Mouse (Mus musculus) embryo, embryonic 9.5 days (tissue): Measurements from ENCODE around the gene Ahctf1.
"Not testable (repeated sequence)": the region's sequence is repeated elsewhere in the genome, so short reads cannot be mapped to it uniquely, and the experiment has no call there.

Experiments used
- DNase-seq: peaks from one replicate; pipeline ENCODE4 v3.0.0-alpha.2; 2017; ENCODE audit errors: extremely low spot score

Gene Ahctf1

GRCm38 (mm10) chr1:179803513-179804139 lies at the start of gene Ahctf1:
Gene Ahctf1, minus strand, starts transcription at chr1:179803680.
- DNase-seq = peak; percentile 97

DNA sequence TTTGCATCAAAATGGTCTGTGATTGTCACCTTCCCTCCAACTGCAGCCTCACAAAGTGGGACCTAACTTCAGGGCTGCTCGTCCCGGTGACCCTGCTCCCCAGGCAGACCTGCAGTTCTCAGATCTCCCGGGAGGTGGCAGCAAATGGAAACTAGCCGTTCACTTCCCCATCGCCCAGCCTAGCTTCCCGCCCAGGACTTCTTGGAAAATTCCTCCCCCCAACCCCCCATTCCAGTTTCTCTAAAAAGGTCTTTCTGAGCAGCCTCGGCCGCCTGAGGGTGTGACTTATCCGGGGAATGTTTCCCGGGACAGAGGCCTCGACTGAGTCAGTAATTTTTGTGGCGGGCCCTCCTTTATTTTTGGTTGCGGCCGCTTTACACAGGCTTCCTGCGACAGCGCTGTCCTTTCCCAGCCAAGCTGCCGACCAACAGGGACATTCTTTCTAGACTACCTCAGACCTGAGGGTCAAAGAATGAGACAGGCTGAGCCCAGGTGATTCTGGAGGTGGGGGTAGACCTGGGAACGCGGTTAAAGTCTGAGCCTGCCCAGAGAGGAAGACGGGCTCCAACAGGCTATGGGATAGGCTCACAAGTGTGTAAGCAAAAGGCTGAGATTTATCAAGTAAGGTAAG lies 44.4 kb upstream of the Ahctf1 start:
- peak; percentile 90 for DNase-seq

DNA sequence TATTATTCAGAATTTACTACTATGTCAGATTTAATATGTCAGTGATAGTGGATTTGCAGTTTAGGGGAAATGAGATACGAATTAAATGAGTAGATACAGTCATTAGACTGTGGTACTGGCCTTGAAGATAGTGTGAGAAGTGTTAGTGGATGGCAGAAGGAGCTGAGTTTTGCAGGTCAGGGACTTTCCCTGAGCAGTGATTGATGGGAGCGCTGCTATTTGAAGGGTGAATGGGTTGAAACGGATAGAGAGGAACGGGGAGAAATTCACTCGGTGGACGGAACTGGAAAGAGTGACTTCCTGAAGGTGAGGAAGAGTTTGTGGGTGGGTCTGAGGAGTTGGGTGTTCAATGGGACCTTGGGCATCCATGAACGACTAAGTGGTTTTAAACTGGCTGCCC lies 43.7 kb upstream of the Ahctf1 start:
- DNase-seq = no peak

GRCm38 (mm10) chr1:179845832-179846499 lies 42.5 kb upstream of the Ahctf1 start:
- no peak for DNase-seq

- peak; percentile 60 for DNase-seq
Observed at GRCm38 (mm10) chr1:179844894-179845293, 41.4 kb upstream of the Ahctf1 start.

DNA sequence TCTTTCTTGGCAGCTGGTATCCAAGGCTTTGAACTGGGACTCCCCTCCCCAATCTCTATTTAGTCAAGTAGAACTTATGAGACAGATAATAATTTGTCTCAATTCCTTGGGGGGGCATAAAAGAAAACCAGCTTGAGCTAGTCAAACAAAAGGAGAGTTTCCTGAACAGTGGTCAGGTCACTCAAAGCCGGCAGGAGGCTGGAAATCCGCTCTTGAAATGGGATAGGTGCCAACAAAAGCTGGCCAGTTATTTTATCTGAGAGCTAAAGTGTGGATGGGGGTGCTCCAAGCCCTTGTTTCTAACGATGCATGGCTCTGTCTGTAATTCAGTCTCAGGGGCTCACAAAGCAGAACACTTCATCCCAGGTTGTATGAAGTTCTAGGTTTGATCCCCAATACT lies 40.5 kb upstream of the Ahctf1 start:
- DNase-seq = no peak

GRCm38 (mm10) chr1:179842568-179842967 lies 39.1 kb upstream of the Ahctf1 start:
- no peak for DNase-seq

DNA sequence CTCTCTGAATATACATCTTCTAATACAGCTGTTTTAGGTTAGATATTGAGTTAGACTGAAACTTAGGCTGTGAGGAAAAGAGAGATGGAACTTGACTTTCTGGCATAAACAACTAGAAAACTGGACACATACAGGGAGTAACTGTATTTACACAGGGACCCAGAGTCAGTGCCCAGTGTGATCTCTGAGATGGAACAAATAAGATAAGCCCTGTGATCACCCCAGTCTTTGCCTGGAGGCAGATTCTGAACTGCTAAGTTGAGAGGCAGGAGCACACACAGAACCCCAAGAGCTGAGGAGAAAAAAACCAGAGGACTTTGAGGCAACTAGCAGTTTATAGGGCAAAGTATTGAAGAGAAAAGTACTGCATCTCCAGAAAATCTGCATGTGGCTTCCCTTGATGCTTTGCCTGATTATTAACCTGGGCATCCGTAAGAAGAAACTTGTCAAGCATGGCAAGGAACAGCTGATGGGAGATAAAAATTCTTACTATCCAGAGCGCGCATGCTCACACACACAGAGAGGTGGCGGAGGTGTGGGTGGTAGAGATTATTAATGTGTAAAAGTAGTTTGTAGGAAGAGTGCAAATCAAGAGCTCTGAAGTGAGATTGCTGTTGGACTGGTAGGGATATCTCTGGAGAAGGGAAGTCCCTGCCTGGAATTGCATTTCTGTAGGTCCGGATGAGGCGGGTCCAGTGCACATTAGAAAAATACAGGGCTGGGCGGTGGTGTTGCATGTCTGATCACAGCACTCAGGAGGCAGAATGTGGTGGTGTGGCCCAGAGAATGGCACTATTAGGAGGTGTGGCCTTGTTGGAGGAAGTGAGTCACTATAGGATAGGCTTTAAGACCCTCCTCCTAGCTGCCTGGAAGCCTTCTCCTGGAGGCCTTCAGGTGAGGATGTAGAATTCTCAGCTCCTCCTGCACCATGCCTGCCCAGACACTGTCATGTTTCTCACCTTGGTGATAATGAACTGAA lies 33.2 kb upstream of the Ahctf1 start:
- DNase-seq = no peak

GRCm38 (mm10) chr1:179835753-179836425 lies 32.4 kb upstream of the Ahctf1 start:
- no peak for DNase-seq

DNA sequence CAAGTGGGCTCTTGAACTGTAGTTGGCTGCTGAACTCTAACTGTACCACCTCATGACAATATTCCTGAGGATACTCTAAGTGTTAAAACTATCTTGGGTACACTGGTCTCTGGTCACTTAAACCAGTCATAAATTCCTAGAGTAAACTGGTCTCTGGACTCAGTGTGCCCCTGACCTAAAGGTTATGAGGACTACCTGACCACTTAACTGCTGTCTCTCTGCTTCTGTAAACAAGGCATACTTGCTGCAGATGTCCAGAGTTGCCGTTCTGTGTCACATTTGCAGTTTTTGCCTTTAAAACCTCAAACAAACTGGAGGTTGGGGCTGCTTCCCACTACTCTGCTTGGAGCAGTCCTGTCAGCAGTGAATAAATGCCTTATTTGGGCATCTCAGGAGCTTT lies 30.1 kb upstream of the Ahctf1 start:
- DNase-seq = no peak

DNA sequence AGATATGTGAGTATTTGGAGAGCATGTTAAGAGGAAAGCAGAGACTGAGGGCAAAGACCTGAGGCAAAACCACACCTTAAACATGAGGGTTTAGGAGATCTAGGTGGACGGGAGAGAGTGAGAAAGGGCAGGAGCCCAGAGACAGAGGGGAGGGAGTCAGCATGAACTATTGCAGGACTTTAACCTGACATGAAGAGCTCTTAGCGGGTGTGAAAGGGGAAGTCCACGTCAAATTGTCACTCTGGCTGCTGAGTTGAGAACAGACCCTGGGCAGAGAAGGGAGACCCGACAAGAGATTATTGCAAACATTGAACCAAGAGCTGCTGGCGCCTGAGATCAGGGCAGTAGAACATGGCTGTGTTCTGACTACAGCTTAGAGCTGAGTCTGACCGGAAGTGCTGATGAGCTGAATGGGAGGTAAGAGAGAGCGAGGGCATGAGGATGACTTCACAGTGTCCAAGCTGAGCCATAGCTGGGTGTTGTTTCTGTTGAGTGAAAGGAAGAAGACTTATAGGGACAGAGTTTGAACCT lies 29.3 kb upstream of the Ahctf1 start:
- DNase-seq = no peak

DNA sequence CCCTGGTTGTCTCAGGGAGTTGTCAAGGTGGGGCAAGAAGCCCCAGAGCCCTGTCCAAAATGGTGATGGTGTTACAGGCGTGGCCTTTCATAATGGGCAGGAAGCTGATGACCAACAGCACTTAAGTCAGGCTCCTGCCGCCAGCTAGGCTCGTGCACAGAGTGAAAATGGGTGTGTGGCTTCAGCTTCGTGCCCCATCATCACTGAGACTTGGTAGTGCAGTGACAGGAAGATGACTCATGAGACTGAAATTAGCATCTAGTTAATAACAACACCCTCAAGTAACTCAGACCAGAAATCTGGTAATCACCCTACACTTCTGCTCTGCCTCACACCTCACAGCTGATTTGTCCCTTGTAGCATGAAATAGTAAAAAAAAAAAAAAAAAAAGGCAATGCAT lies 25.4 kb upstream of the Ahctf1 start:
- DNase-seq = no peak

DNA sequence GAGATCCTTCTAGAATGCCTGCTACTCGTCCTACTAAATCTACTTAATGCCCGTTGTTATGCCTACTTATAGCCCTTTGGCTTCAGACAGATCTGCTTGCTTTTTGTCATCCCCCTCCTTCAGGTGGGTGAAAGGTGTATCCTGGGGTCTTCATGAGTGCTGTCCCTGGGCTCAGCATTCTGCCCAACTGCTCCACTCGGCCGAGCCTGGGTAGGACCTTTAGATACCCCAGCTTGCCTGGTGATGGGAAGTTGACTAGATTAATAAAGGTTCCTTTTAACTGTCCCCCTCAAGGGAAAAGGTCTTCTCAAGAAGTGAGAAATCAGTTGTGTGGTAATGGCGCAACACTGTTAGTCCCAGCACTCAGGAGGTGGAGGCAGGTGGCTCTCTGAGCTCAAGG lies 24.6 kb upstream of the Ahctf1 start:
- no peak for DNase-seq

DNA sequence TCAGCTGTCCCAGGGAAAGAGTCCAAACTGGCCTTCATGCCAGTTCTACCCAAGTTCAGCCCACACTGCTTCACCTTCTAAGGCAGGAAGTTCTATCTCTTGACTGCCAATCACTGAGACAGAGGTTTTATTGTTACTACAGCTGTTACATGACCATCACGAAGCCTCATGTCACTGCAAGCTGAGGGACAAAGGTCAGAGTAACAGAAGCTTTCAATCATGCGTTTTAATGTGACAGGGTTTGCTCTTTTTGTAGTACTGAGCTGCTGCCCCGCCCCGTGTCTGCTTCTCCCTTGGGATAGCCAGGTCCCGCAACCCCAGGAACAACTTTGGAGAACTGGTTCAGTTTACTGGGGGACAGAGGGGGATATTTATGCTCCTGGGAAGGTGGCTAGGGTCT lies 21.1 kb upstream of the Ahctf1 start:
- no peak for DNase-seq

DNA sequence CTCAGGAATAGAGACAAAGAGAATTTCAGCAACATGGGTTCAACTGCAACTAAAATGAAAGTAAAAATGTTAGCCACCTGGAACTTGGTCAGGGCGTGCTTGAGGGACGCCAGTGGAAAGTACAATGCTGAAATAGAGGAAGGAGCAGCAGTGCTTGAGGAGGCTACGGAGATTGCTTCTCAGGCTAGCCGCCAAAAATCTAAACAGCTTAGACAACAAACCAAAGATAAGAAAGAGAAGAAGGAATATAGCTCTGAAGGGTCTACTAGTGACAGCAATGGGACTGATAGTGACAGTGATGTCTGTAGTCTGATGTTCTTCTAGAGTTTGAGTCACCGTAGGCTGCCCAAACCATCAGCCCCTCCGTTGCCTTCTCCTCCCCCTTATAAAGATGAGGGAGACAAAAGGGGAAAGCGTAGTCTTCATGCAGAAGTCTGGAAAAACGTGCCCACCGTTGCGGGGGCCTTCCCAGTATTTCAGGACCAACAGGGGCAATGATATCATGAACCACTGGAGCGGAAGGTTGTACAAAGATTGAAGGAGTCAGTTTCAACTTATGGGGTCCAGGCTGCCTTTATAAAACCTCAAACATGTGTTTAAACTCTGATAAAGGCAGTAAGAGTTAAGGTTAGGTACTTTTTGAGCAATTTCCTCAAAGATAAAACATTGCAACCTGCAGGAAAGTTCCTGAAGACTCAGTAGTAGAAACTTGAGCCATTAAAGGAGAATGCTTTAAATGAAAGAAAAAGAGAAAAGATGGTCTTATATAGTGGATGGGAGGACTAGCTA lies 15.2 kb upstream of the Ahctf1 start:
- not testable (repeated sequence) for DNase-seq

- DNase-seq = no peak
Observed at GRCm38 (mm10) chr1:179814616-179815015, 11.1 kb upstream of the Ahctf1 start.

GRCm38 (mm10) chr1:179813385-179813784 lies 9.9 kb upstream of the Ahctf1 start:
- no peak for DNase-seq

DNA sequence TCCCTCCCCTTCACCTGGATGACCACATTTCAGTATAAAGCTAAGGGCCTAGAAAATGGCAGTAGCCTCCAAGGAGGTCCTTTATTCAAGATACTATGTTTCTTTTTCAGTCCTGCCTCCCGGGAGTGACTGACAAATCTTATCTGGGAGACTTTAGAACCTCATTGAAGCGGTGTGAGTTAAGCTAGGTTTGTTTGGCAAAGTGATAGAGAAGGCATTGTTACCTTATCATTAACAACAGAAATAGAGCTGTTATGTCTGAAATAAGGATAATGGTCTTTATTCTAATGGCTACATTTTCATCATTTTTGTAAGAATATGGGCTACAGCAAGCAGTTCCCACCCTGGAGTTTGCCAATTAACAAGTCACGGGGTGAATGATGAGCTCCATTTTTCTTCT lies 4.8 kb upstream of the Ahctf1 start:
- DNase-seq = no peak

GRCm38 (mm10) chr1:179807468-179807867 lies 4.0 kb upstream of the Ahctf1 start:
- no peak for DNase-seq

DNA sequence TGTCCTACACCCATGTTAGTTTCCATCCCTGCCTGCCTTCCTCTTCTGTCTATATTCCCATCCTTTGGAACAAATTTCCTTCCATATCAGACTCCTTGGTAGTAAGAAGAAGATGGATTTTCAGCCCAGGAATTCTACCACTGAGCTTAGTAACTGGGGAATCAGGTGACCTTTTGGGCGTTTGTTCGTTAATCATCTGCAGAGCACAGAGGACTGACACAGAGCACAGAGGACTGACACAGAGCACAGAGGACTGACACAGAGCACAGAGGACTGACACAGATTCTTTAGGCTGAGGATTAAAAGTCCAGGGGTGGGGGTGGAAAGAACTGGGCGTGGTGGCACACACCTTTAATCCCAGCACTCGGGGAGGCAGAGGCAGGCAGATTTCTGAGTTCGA lies 2.3 kb upstream of the Ahctf1 start:
- no peak for DNase-seq
